Mouse (Mus musculus): Measurements from ENCODE around the gene Nbdy.

GRCm38 (mm10) chrX:153695782-153696395 lies 27.5 kb upstream of the Nbdy start, which contains the start of gene Kctd12b:
- TF ChIP-seq POLR2A (IDR thresholded peaks at IDR 0.05; ENCODE audit: low read depth, low read length) (no peak), CHD2 (IDR thresholded peaks at IDR 0.05; ENCODE audit: low read length) (no peak), CTCF (conservative IDR thresholded peaks at IDR 0.05 in 1 of 2, IDR thresholded peaks at IDR 0.05 in 1 of 2; ENCODE audit: low read depth in 2 of 2, low read length in 2 of 2) (no peak), JUN (IDR thresholded peaks at IDR 0.05; ENCODE audit: insufficient read depth, low read depth, low read length) (no peak), HCFC1 (IDR thresholded peaks at IDR 0.05; ENCODE audit: low read depth, low read length) (no peak), ETS1 (conservative IDR thresholded peaks at IDR 0.05; ENCODE audit: low read depth, low read length) (no peak), SIN3A (IDR thresholded peaks at IDR 0.05; ENCODE audit: low read length) (no peak), KAT2A (IDR thresholded peaks at IDR 0.05; ENCODE audit: insufficient replicate concordance, low read length) (no peak), RAD21 (IDR thresholded peaks at IDR 0.05; ENCODE audit: low read depth, low read length) (no peak), SMC3 (IDR thresholded peaks at IDR 0.05; ENCODE audit: low read depth, low read length) (no peak)
